Mouse (Mus musculus): ENCODE measurements around the gene Klhl6.

Klhl6 gene

GRCm38 (mm10) chr16:19969506-19969905 lies 13.3 kb downstream of the Klhl6 start:
- DNase-seq (ENCODE audit: low spot score) = no peak

- no peak for DNase-seq (ENCODE audit: low spot score)
These were observed 14.2 kb downstream of the Klhl6 start for GRCm38 (mm10) chr16:19968666-19969065.

- no peak for DNase-seq (ENCODE audit: low spot score)
These were observed 14.9 kb downstream of the Klhl6 start for GRCm38 (mm10) chr16:19967897-19968392.

- DNase-seq (ENCODE audit: low spot score) = no peak
These were observed 15.9 kb downstream of the Klhl6 start for GRCm38 (mm10) chr16:19966976-19967375.

GRCm38 (mm10) chr16:19966437-19966836 lies 16.4 kb downstream of the Klhl6 start:
- no peak for DNase-seq (ENCODE audit: low spot score)

- DNase-seq (ENCODE audit: low spot score) = peak; percentile 66
These were observed 19.9 kb downstream of the Klhl6 start for GRCm38 (mm10) chr16:19962951-19963350.

- no peak for DNase-seq (ENCODE audit: low spot score)
These were observed 21.8 kb downstream of the Klhl6 start for GRCm38 (mm10) chr16:19961070-19961469.

- DNase-seq (ENCODE audit: low spot score) = no peak
These were observed 22.3 kb downstream of the Klhl6 start for GRCm38 (mm10) chr16:19960407-19961058.

- DNase-seq (ENCODE audit: low spot score) = no peak
These were observed 25.8 kb downstream of the Klhl6 start for GRCm38 (mm10) chr16:19957051-19957450.

- DNase-seq (ENCODE audit: low spot score) = no peak
These were observed 35.5 kb downstream of the Klhl6 start for GRCm38 (mm10) chr16:19947336-19947735.

GRCm38 (mm10) chr16:19946578-19947298 lies 36.1 kb downstream of the Klhl6 start:
- no peak for DNase-seq (ENCODE audit: low spot score)

GRCm38 (mm10) chr16:19920823-19921222 lies 62.0 kb downstream of the Klhl6 start:
- DNase-seq (ENCODE audit: low spot score) = no peak

- DNase-seq (ENCODE audit: low spot score) = peak; percentile 43
These were observed 64.6 kb downstream of the Klhl6 start for GRCm38 (mm10) chr16:19918286-19918685.

GRCm38 (mm10) chr16:19912582-19912981 lies 70.3 kb downstream of the Klhl6 start:
- no peak for DNase-seq (ENCODE audit: low spot score)

GRCm38 (mm10) chr16:19908291-19908690 lies 74.5 kb downstream of the Klhl6 start:
- DNase-seq (ENCODE audit: low spot score) = peak; percentile 29

- DNase-seq (ENCODE audit: low spot score) = peak; percentile 43
These were observed 75.7 kb downstream of the Klhl6 start for GRCm38 (mm10) chr16:19907103-19907502.

GRCm38 (mm10) chr16:19904734-19905479 lies 77.9 kb downstream of the Klhl6 start:
- DNase-seq (ENCODE audit: low spot score) = no peak

- no peak for DNase-seq (ENCODE audit: low spot score)
These were observed 79.0 kb downstream of the Klhl6 start for GRCm38 (mm10) chr16:19903792-19904191.

Data from lung, postnatal 25 days (tissue).